Mouse (Mus musculus): Measurements from ENCODE around the gene Fgfr2. TPM values are rescaled to one million over a fixed set of nuclear protein-coding genes. Genes with fewer than 3 reads are reported as not detected.

Gene Fgfr2
- polyA plus RNA-seq, 1 experiment from 2014 or later: 34.1 TPM

DNA sequence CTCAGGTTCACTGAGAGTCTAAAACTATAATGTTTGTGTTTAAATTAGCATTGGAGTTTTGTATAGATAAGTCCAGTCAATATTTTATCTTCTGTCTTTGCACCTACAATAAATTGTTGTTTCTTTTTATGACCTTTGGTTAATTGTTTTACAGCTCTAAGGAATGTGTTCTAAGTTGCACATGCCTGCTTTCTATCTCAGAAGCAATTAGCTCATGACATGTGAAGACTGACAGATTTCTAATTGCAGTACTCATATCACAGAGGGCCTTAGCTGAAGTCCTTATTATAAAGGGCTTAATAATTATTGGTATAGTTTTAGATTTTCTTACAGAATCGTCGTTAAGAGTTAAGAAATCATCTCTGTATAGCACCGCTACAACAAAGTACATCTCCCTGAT lies 1107.2 kb downstream of the Fgfr2 start:
- H3K4me2 ChIP-seq: no peak overlapping the region
- no peaks in the 10 kb centered on the region for H3K4me1 ChIP-seq (replicated peaks)
- no peaks in the 10 kb centered on the region for H3K27me3 ChIP-seq (replicated peaks)
- 72% methylated on average over 3 of the region's 3 CpGs for WGBS
- H3K27ac ChIP-seq (ENCODE audit: poor library complexity, severe bottlenecking): no peak overlapping the region
- no peaks in the 10 kb centered on the region for H3K36me3 ChIP-seq
- H3K9ac ChIP-seq: no peak overlapping the region
- no peak overlapping the region for H3K4me3 ChIP-seq
- no peak for ATAC-seq (ENCODE audit: insufficient number of reproducible peaks, low FRiP score)
- H3K9me3 ChIP-seq (replicated peaks): no peaks in the 10 kb centered on the region; the same call in none of the 2 replicates

GRCm38 (mm10) chr7:132015193-132015592 lies 1108.0 kb downstream of the Fgfr2 start:
- ATAC-seq (ENCODE audit: insufficient number of reproducible peaks, low FRiP score): no peak

DNA sequence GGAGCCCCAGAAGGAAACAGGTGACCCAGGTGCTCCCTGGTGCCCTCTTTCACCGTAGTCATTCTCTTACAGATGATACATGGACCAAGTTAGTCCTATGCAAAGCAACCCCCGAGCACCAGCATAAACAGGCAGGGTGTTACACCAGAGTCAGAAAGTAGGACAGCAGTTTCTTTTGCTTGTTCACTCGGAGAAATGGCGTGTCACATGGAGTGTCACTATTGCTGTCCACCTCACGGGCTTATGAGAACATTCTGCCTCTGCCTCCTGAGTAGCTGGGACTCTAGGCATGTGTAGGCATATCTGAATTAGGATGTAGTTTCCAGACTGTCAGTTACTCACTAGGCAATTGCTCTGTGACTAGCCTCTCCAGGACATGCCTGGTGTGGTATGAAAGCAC lies 1109.2 kb downstream of the Fgfr2 start:
- 72% methylated on average over 5 of the region's 5 CpGs for WGBS
- no peak overlapping the region for H3K27ac ChIP-seq (ENCODE audit: poor library complexity, severe bottlenecking)

More at GRCm38 (mm10) chr7:132015193-132015592, 1108.0 kb downstream of the Fgfr2 start:
- no peak overlapping the region for H3K4me3 ChIP-seq
- H3K4me2 ChIP-seq: no peak overlapping the region
- H3K4me1 ChIP-seq (replicated peaks): no peaks in the 10 kb centered on the region
- no peaks in the 10 kb centered on the region for H3K27me3 ChIP-seq (replicated peaks)
- WGBS: 12% methylated on average over 3 of the region's 3 CpGs
- no peaks in the 10 kb centered on the region for H3K36me3 ChIP-seq
- H3K9me3 ChIP-seq (replicated peaks): no peaks in the 10 kb centered on the region; the same call in 1 of the 2 replicates
- H3K9ac ChIP-seq: no peak overlapping the region
- H3K27ac ChIP-seq (ENCODE audit: poor library complexity, severe bottlenecking): no peak overlapping the region

DNA sequence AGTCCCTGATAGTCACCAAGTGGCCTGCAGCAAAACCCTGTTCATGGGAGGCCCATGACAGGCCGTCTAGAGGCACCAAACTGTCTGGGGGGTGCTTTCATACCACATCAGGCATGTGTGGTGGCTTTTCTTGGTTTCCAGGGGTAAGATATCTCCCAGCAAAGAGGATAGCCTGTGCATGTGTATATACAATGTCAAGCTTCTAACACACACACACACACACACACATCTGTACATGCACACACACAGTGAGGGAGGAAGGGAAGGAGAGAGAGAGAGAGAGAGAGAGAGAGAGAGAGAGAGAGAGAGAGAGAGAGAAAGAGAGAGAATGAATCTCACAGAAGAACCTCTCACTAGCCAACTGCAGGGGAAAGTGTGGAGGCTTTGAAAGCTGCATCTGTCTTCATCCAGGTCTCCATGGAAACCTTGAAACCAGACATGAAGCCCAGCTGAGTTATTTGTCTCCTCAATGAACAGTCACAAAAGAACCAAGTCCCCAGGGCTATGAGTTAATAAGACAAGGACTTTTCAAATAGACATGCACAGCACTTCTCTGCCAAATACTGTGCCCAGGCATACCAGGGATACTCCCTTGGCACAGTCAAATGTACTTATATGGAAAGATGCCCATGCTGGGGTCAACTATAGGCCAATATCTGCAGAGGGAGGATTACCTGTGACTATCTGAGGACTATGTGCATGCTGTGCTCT lies 1110.0 kb downstream of the Fgfr2 start:
- Histone ChIP-seq H3K27me3 (replicated peaks) (no peaks in the 10 kb centered on the region), H3K4me2 (no peak overlapping the region), H3K27ac (ENCODE audit: poor library complexity, severe bottlenecking) (no peak overlapping the region), H3K36me3 (no peaks in the 10 kb centered on the region), H3K4me1 (replicated peaks) (no peaks in the 10 kb centered on the region), H3K9me3 (replicated peaks) (no peaks in the 10 kb centered on the region), H3K4me3 (no peak overlapping the region), H3K9ac (no peak overlapping the region)
- ATAC-seq (ENCODE audit: insufficient number of reproducible peaks, low FRiP score): no peak
- 36% methylated on average over 1 of the region's 1 CpGs for WGBS

More for the DNA sequence above, 1109.2 kb downstream of the Fgfr2 start:
- H3K4me3 ChIP-seq: no peak overlapping the region
- H3K9ac ChIP-seq: no peak overlapping the region
- no peaks in the 10 kb centered on the region for H3K9me3 ChIP-seq (replicated peaks)
- H3K27me3 ChIP-seq (replicated peaks): no peaks in the 10 kb centered on the region
- H3K36me3 ChIP-seq: no peaks in the 10 kb centered on the region
- H3K4me2 ChIP-seq: no peak overlapping the region
- no peak for ATAC-seq (ENCODE audit: insufficient number of reproducible peaks, low FRiP score)
- H3K4me1 ChIP-seq (replicated peaks): no peaks in the 10 kb centered on the region

DNA sequence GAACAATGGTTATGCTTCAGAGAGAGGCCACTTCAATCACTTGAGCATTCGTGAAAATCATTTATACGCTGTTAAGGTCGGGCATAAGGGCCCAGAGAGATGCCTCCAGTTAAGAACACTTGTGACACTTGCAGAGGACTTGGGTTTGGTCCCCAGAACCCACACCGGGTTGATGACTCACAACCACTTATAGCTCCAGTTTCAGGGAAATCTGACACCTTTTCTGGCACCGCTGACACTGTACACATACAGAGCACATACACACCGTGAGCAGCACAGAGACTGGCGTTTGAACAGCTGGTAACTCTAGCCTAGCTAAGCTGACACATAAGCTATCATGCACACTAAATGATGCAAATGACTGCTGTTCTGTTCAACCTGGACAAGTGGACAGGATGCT lies 1114.1 kb downstream of the Fgfr2 start:
- Histone ChIP-seq H3K9me3 (replicated peaks) (no peaks in the 10 kb centered on the region), H3K4me1 (replicated peaks) (no peaks in the 10 kb centered on the region), H3K9ac (no peak overlapping the region), H3K4me3 (no peak overlapping the region), H3K4me2 (no peak overlapping the region), H3K27me3 (replicated peaks) (no peaks in the 10 kb centered on the region), H3K27ac (ENCODE audit: poor library complexity, severe bottlenecking) (no peak overlapping the region), H3K36me3 (no peaks in the 10 kb centered on the region)
- WGBS: 78% methylated on average over 7 of the region's 7 CpGs
- no peak for ATAC-seq (ENCODE audit: insufficient number of reproducible peaks, low FRiP score)

DNA sequence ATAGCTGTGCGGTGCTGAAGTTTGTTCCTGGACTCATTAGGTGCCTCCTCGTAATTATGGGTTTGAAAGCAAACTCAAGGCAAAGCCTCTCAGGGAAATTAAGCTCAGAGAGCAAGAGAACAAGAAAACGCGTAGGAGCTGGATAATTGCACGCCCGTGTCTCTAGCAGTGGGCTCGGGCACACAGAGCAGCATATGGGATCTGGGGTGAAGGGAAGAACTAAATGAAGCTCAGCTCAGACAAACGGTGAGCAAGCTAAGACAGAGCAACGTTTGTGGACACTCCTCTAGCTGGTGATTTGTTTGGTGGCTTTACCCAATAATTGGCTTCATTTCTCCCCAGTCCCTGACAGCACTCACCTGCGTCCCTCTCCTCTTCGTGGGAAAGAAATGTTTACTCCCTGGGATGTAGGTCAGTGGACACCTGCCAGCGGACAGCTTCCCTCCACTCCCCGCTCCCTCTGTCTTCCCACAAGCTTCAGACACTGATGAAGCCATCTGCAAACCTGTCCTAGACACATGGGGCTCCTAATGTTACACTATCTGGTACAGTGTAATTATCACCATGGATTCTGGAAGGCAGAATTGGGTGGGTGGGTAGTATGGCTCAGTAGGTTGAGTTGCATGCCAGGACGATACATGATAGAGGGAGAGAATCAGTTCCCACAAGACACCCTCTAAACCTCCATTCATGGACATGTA lies 1117.0 kb downstream of the Fgfr2 start:
- ATAC-seq (ENCODE audit: insufficient number of reproducible peaks, low FRiP score): no peak

DNA sequence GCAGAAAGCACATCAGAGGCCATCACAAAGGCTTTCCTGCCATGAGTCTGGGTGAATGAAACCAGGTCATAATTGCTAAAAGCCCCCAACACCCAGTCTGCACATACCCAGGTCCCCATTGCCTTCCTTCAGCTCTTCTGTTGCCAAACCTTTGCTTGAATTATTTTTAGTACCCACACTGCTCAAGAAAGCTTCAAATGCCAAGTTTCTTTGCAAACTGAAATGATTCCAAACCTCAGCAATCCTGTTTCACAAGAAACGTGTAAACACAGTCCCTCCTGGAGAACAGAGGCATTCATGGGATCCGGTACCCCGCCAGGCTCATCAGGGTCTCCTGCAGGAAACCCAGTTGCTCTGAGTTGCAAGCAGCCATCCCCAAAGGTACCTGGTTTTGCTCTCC lies 1130.3 kb downstream of the Fgfr2 start:
- no peak overlapping the region for H3K4me3 ChIP-seq
- 66% methylated on average over 3 of the region's 3 CpGs for WGBS

More for the DNA sequence above, 1117.0 kb downstream of the Fgfr2 start:
- Histone ChIP-seq H3K27me3 (replicated peaks) (no peaks in the 10 kb centered on the region), H3K27ac (ENCODE audit: poor library complexity, severe bottlenecking) (no peak overlapping the region), H3K4me3 (no peak overlapping the region), H3K36me3 (no peaks in the 10 kb centered on the region), H3K9ac (no peak overlapping the region), H3K9me3 (replicated peaks) (no peaks in the 10 kb centered on the region), H3K4me1 (replicated peaks) (no peaks in the 10 kb centered on the region), H3K4me2 (no peak overlapping the region)
- 77% methylated on average over 14 of the region's 14 CpGs for WGBS

DNA sequence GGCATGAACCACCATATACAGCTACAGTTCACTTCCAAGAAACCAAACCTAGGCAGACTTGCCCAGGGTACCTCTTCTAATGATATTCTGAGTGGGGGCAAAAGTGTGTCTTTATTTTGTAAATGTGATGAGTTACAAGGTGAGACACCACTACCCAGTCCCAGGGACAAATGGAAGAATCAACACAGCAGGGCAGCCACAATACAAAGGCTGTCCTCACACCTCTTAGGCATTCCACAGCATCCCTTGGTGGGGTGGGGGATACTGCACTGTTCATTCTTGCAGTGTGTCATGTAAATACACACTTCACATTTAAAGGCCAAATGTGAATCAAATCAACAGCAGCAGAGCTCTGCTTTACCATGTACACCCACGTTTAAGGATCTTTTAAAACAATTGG lies 1130.9 kb downstream of the Fgfr2 start:
- no peaks in the 10 kb centered on the region for H3K36me3 ChIP-seq
- H3K27ac ChIP-seq (ENCODE audit: poor library complexity, severe bottlenecking): no peak overlapping the region
- peaks cover 4% of the 10 kb centered on the region; the same call in 1 of the 2 replicates for H3K9me3 ChIP-seq (replicated peaks)
- ATAC-seq (ENCODE audit: insufficient number of reproducible peaks, low FRiP score): no peak
- H3K4me1 ChIP-seq (replicated peaks): no peaks in the 10 kb centered on the region
- 49% methylated on average over 1 of the region's 1 CpGs for WGBS
- H3K4me3 ChIP-seq: no peak overlapping the region
- H3K9ac ChIP-seq: no peak overlapping the region
- H3K4me2 ChIP-seq: no peak overlapping the region
- 0 out of 2 replicates have a peak, but pooled peaks cover 3% of the 10 kb centered on the region for H3K27me3 ChIP-seq (replicated peaks)

More for the DNA sequence above, 1130.3 kb downstream of the Fgfr2 start:
- Histone ChIP-seq H3K9ac (no peak overlapping the region), H3K27ac (ENCODE audit: poor library complexity, severe bottlenecking) (no peak overlapping the region), H3K27me3 (replicated peaks) (0 out of 2 replicates have a peak, but pooled peaks cover under 1% of the 10 kb centered on the region), H3K4me1 (replicated peaks) (no peaks in the 10 kb centered on the region), H3K9me3 (replicated peaks) (peaks cover 4% of the 10 kb centered on the region; the same call in 1 of the 2 replicates), H3K4me2 (no peak overlapping the region), H3K36me3 (no peaks in the 10 kb centered on the region)
- no peak for ATAC-seq (ENCODE audit: insufficient number of reproducible peaks, low FRiP score)

GRCm38 (mm10) chr7:131989056-131989455 lies 1134.1 kb downstream of the Fgfr2 start:
- Histone ChIP-seq H3K4me1 (replicated peaks) (no peaks in the 10 kb centered on the region), H3K4me2 (no peak overlapping the region), H3K4me3 (no peak overlapping the region), H3K9ac (no peak overlapping the region), H3K36me3 (no peaks in the 10 kb centered on the region), H3K27ac (ENCODE audit: poor library complexity, severe bottlenecking) (no peak overlapping the region), H3K9me3 (replicated peaks) (no peaks in the 10 kb centered on the region), H3K27me3 (replicated peaks) (0 out of 2 replicates have a peak, but pooled peaks cover 3% of the 10 kb centered on the region)
- ATAC-seq (ENCODE audit: insufficient number of reproducible peaks, low FRiP score): no peak
- 11% methylated on average over 6 of the region's 6 CpGs for WGBS

DNA sequence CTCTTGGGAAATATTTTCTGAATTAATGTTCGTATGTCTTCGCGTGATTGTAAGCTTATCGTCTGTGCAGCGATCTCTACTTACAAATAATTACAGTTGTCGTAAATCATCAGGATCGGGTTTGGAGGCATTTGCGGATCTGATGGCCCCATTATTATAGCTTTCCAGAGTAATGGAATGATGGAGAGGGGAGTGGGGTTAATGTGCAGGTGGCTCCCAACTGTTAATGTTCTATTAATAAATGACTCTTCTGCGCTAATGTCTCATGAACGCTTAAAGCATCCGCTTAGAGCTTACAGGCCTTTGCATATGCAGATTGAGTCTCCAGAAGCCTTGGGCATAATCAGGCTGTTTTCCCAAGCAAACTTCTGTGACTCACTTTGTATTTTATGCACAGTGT lies 1144.5 kb downstream of the Fgfr2 start:
- no peak overlapping the region for H3K4me2 ChIP-seq
- no peaks in the 10 kb centered on the region for H3K9me3 ChIP-seq (replicated peaks)
- no peak for ATAC-seq (ENCODE audit: insufficient number of reproducible peaks, low FRiP score)
- WGBS: 83% methylated on average over 11 of the region's 11 CpGs
- no peak overlapping the region for H3K9ac ChIP-seq
- peaks cover 16% of the 10 kb centered on the region for H3K27me3 ChIP-seq (replicated peaks)
- H3K27ac ChIP-seq (ENCODE audit: poor library complexity, severe bottlenecking): no peak overlapping the region
- no peaks in the 10 kb centered on the region for H3K36me3 ChIP-seq
- no peaks in the 10 kb centered on the region for H3K4me1 ChIP-seq (replicated peaks)
- no peak overlapping the region for H3K4me3 ChIP-seq

DNA sequence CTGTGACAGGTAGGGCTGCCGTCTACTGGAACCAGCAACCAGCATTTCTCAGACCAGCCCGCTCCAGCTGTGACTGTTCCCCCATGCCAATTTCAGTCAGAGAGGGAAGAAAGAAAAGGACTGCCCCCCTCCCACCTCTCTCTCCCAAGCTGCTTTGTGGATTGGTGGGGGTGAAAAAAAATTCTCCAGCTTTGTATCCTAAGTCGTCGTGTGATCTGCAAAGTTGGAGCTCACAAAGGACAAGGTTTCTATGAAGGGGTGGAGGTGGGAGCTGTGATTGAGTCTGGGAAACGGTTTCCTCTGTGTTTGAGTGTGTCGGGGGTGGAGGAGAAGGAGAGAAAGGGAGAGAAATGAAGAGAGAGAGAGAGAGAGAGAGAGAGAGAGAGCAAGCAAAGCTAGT lies 1147.3 kb downstream of the Fgfr2 start:
- Histone ChIP-seq H3K4me3 (no peak overlapping the region), H3K27ac (ENCODE audit: poor library complexity, severe bottlenecking) (no peak overlapping the region), H3K36me3 (no peaks in the 10 kb centered on the region), H3K9me3 (replicated peaks) (no peaks in the 10 kb centered on the region), H3K9ac (no peak overlapping the region), H3K27me3 (replicated peaks) (peaks cover 19% of the 10 kb centered on the region), H3K4me1 (replicated peaks) (no peaks in the 10 kb centered on the region), H3K4me2 (no peak overlapping the region)
- WGBS: 62% methylated on average over 6 of the region's 6 CpGs
- no peak for ATAC-seq (ENCODE audit: insufficient number of reproducible peaks, low FRiP score)
